Mouse (Mus musculus) G1E (cell line): ENCODE measurements around the gene Hyal3. TPM values are rescaled to one million over a fixed set of nuclear protein-coding genes. Genes with fewer than 3 reads are reported as not detected.

Experiments used
- ATAC-seq: 2 replicates; pipeline ENCODE4 v1.8.0; 2016; ENCODE audit warnings: mild to moderate bottlenecking; ENCODE audit not compliant: insufficient number of reproducible peaks, poor library complexity, low FRiP score, severe bottlenecking; ENCODE audit errors: extremely low read depth
- DNase-seq: peaks from one replicate; pipeline ENCODE4 v3.0.0; 2012; ENCODE audit warnings: low spot score
- H3K27me3 ChIP-seq: 2 replicates; pipeline ENCODE4 v1.6.1; 2012; ENCODE audit warnings: mild to moderate bottlenecking, low read length, inconsistent platforms; ENCODE audit not compliant: insufficient read depth
- H3K36me3 ChIP-seq: replicated peaks from 2 replicates; pipeline ENCODE3; 2012; ENCODE audit warnings: mild to moderate bottlenecking, inconsistent platforms
- H3K4me1 ChIP-seq: 2 replicates; pipeline ENCODE4 v1.6.1; 2012; ENCODE audit warnings: low read depth, low read length, inconsistent platforms, mixed read lengths; ENCODE audit not compliant: insufficient read depth
- H3K4me3 ChIP-seq: 2 replicates; pipeline ENCODE4 v1.5.1; 2012; ENCODE audit warnings: low read depth, mild to moderate bottlenecking, inconsistent platforms, low read length, moderate library complexity, mixed read lengths
- H3K9me3 ChIP-seq: replicated peaks from 2 replicates; pipeline ENCODE4 v1.6.1; 2012; ENCODE audit warnings: inconsistent platforms
- CTCF ChIP-seq: IDR thresholded peaks from 2 replicates; pipeline ENCODE4 v1.5.1; 2012; ENCODE audit warnings: low read depth, low read length, inconsistent platforms, mixed read lengths
- GATA1 ChIP-seq: IDR thresholded peaks from 2 replicates; pipeline ENCODE4 v1.6.1; 2012; ENCODE audit warnings: borderline replicate concordance, low read length, inconsistent platforms, mixed read lengths
- GATA2 ChIP-seq: IDR thresholded peaks from 2 replicates; pipeline ENCODE4 v1.6.1; 2012; ENCODE audit warnings: low read depth, low read length, inconsistent platforms, borderline replicate concordance
- POLR2AphosphoS5 ChIP-seq: IDR thresholded peaks from 2 replicates; pipeline ENCODE4 v1.6.1; 2012; ENCODE audit warnings: low read depth, low read length, inconsistent platforms; ENCODE audit not compliant: insufficient replicate concordance
- TAL1 ChIP-seq: conservative IDR thresholded peaks from 2 replicates; pipeline ENCODE4 v1.6.1; 2012; ENCODE audit warnings: low read depth, low read length, inconsistent platforms, mixed read lengths
- polyA plus RNA-seq: library from polyadenylated mRNA; stranded (reverse); fragments of >175 nt; gene quantifications from 2 replicates; pipeline ENCODE4 v1.2.3, GENCODE M21; 2012
- total RNA-seq, 2 experiments: library from RNA; stranded (forward) in 1 of 2; stranded (reverse) in 1 of 2; fragments of 200-1000 nt in 1 of 2; fragments of >200 nt in 1 of 2; fragmentation: Nextera tagmentation in 1 of 2; gene quantifications; 2 replicates each; pipeline ENCODE4 v1.2.3; 2014 to 2017

The Hyal3 gene
- total and polyA plus RNA-seq, 3 experiments, result 0.53 to 4.6 (median 1.4) TPM

GRCm38 (mm10) chr9:107549297-107550074 lies 31.1 kb upstream of the Hyal3 start:
- Histone ChIP-seq H3K9me3 (no peaks in the 10 kb centered on the region), H3K27me3 (peaks cover 5% of the 10 kb centered on the region; the same call in 1 of the 2 replicates), H3K4me1 (peaks cover 75% of the 10 kb centered on the region), H3K36me3 (peaks cover 34% of the 10 kb centered on the region), H3K4me3 (no peak overlapping the region)
- DNase-seq (no peak), ATAC-seq (no peak)
- TF ChIP-seq CTCF, result no peak

GRCm38 (mm10) chr9:107550491-107551116 lies 30.0 kb upstream of the Hyal3 start:
- DNase-seq, result no peak

GRCm38 (mm10) chr9:107551117-107551889 lies 29.3 kb upstream of the Hyal3 start, which contains the start of gene Rassf1:
TSS of gene Rassf1 (plus strand) at chr9:107551555.
- H3K4me3 ChIP-seq, result peak within 1 kb of the TSS; percentile 73

More at GRCm38 (mm10) chr9:107550491-107551116, 30.0 kb upstream of the Hyal3 start:
- Histone ChIP-seq H3K4me3 (peak overlapping the region; percentile 73; the same call in 1 of the 2 replicates), H3K4me1 (peaks cover 70% of the 10 kb centered on the region), H3K9me3 (no peaks in the 10 kb centered on the region), H3K27me3 (peaks cover 5% of the 10 kb centered on the region; the same call in 1 of the 2 replicates), H3K36me3 (peaks cover 23% of the 10 kb centered on the region)
- ATAC-seq, result no peak
- no peak for TF ChIP-seq TAL1
- TF ChIP-seq POLR2AphosphoS5, result no peak
- TF ChIP-seq CTCF, result no peak
- TF ChIP-seq GATA2, result no peak
- no peak for TF ChIP-seq GATA1

GRCm38 (mm10) chr9:107551890-107552355 lies 28.7 kb upstream of the Hyal3 start:
- DNase-seq (no peak), ATAC-seq (no peak)
- Histone ChIP-seq H3K4me1 (peaks cover 69% of the 10 kb centered on the region), H3K27me3 (peaks cover 5% of the 10 kb centered on the region; the same call in 1 of the 2 replicates), H3K9me3 (no peaks in the 10 kb centered on the region), H3K36me3 (peaks cover 21% of the 10 kb centered on the region), H3K4me3 (peak overlapping the region; percentile 73)
- TF ChIP-seq TAL1 (no peak), GATA1 (no peak), CTCF (no peak), GATA2 (no peak), POLR2AphosphoS5 (no peak)

More at GRCm38 (mm10) chr9:107551117-107551889, 29.3 kb upstream of the Hyal3 start, which contains the start of gene Rassf1:
- Histone ChIP-seq H3K27me3 (peaks cover 5% of the 10 kb centered on the region; the same call in 1 of the 2 replicates), H3K9me3 (no peaks in the 10 kb centered on the region), H3K4me1 (peaks cover 69% of the 10 kb centered on the region), H3K36me3 (peaks cover 17% of the 10 kb centered on the region)
- TF ChIP-seq GATA1, result no peak
- no peak for TF ChIP-seq TAL1
- TF ChIP-seq CTCF, result no peak
- TF ChIP-seq POLR2AphosphoS5, result no peak
- no peak for TF ChIP-seq GATA2
- no peak for ATAC-seq
- DNase-seq, result peak; percentile 52

GRCm38 (mm10) chr9:107552690-107553393 lies 27.8 kb upstream of the Hyal3 start:
- Histone ChIP-seq H3K4me3 (peak overlapping the region; percentile 82; the same call in 1 of the 2 replicates), H3K27me3 (peaks cover 5% of the 10 kb centered on the region; the same call in 1 of the 2 replicates), H3K4me1 (peaks cover 69% of the 10 kb centered on the region), H3K36me3 (peaks cover 30% of the 10 kb centered on the region), H3K9me3 (no peaks in the 10 kb centered on the region)
- ATAC-seq (no peak), DNase-seq (no peak)
- TF ChIP-seq GATA1 (no peak), GATA2 (no peak), TAL1 (no peak), POLR2AphosphoS5 (no peak), CTCF (no peak)
